Mouse (Mus musculus): ENCODE measurements around the gene B4galnt2. TPM values are rescaled to one million over a fixed set of nuclear protein-coding genes. Genes with fewer than 3 reads are reported as not detected.
"Not testable (repeated sequence)": the region's sequence is repeated elsewhere in the genome, so short reads cannot be mapped to it uniquely, and the experiment has no call there.

The B4galnt2 gene
- under 1 TPM in 2 of 3 experiments, not detected in 1; 0.35 to 0.38 TPM for polyA plus RNA-seq (2017; shearing (Covaris generic))

DNA sequence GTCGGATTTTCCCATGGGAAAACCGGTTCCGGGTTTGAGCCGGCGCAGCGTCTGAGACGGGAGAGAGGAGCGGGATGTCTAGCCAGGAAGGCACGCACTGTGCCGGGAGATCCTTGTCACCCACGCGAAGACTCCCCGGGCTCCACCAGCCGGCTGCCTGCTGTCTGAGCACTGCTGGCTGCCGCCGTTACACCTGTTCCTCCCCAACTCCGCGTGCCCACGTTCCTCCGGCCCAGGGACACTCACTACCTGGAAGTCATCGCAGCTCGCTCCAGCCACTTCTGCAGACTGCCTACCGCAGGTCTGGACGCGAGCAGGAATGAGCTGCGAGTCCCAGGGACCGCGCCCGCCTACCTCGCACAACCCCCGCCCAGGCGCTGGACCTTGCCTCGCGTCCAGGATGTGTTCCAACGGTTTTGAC is at the start of gene B4galnt2:
TSS of gene B4galnt2 (minus strand) at position 321 of the 421 bp plus-strand sequence.
- ATAC-seq: no peak

GRCm38 (mm10) chr11:95963304-95963703 is 48.6 kb upstream of the B4galnt2 start:
- ATAC-seq: no peak

GRCm38 (mm10) chr11:95959152-95959551 is 44.5 kb upstream of the B4galnt2 start:
- ATAC-seq: no peak

DNA sequence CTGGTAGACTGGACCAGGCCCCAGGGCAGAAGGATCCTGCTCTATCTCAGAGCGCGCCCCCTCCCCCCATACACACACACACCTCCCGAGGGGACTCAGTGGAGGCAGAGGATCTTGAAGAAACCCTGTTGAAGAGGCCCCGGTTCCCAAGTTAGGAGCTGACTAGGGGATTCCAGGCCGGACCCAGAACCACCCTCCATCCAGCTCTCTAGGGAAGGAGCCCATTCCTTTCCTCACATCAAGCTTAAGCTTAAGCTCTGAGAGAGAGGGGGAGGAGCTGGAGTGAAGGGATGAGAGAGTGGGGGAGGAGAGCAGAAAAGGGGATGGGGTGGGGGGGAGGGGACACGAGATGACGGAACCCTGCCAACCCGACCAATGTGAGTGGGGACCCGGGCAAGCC is 43.6 kb upstream of the B4galnt2 start:
- ATAC-seq: no peak

DNA sequence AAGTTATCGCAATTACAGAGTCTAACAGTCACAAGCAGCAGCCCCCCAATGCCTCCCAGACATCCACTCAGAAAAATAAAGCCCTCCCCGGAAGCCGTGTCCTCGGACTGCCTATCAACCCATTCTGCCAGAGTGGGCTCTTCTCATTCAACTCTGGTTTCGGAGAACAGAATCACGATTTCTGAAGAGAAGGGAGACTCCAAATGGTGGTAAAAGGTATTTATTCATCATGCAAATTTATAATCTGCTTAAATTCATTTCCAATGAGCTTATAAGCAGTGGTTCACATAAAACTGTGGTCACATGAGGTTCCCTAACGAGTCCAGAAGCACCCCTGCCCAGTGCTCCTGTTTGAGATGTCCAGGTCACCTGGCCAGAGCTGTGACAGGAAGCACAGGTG is 42.7 kb upstream of the B4galnt2 start:
- ATAC-seq: no peak

DNA sequence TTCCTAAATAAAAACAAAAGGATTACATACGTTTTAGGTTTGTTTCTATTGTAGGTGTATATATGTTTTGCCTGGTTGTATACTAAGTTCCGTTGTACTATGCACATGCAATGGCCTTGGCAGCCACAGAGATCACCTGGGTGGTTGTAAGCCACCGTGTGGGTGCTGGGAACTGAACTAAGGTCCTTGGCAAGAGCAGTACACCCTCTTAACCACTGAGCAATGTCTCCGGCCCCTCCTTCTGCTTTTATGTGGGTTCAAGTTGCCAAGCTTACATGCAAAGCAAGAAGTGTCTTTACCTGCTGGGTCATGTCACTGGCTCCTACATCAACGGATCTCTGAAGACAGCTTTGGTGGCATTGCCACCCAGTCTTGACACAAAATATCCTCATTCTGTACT is 38.6 kb upstream of the B4galnt2 start:
- ATAC-seq: no peak

- ATAC-seq: no peak
These were observed 31.3 kb upstream of the B4galnt2 start for GRCm38 (mm10) chr11:95945838-95946472.

- ATAC-seq: no peak
These were observed 25.3 kb upstream of the B4galnt2 start for GRCm38 (mm10) chr11:95939828-95940507.

GRCm38 (mm10) chr11:95936409-95936808 is 21.7 kb upstream of the B4galnt2 start:
- no peak for ATAC-seq

- ATAC-seq: not testable (repeated sequence)
These were observed 17.5 kb upstream of the B4galnt2 start for GRCm38 (mm10) chr11:95932168-95932567.

- ATAC-seq: no peak
These were observed 11.7 kb upstream of the B4galnt2 start for GRCm38 (mm10) chr11:95926398-95926797.

GRCm38 (mm10) chr11:95925976-95926375 is 11.3 kb upstream of the B4galnt2 start:
- no peak for ATAC-seq

GRCm38 (mm10) chr11:95924215-95924614 is 9.5 kb upstream of the B4galnt2 start:
- no peak for ATAC-seq

GRCm38 (mm10) chr11:95923477-95923876 is 8.8 kb upstream of the B4galnt2 start:
- ATAC-seq: not testable (repeated sequence)

DNA sequence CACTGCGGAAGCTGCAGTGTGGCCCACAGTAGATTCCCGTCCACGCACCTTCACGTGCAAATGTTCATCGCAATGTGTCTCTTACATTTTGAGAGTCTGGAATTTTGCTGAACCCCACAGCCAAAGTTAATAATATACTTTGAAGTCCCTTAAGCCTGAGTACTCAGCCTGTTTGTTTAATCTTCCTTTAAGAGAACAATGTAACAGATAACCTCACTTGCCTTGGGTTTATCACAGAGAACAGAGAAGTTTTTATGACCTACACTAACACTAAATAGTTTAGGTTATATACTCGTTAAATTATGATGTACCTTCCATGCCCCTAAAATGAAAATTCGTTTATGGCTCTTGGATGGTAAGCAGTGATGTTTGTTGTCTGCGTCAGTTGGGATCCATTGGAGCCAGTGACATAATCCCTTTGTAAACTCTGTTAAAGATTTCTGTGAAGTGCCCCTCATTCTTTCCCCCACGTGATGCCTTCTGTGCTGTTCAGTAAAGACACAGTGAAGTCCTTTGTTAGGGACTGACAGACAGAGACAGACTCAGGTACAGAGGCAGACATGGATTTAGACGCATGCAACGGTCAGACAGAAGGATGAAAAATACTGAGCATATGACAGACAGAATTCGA is 7.4 kb upstream of the B4galnt2 start:
- ATAC-seq: no peak

- ATAC-seq: no peak
These were observed 1.7 kb upstream of the B4galnt2 start for GRCm38 (mm10) chr11:95916426-95916825.

GRCm38 (mm10) chr11:95915006-95915710 is 467 bp upstream of the B4galnt2 start:
- no peak for ATAC-seq

GRCm38 (mm10) chr11:95913959-95914566 is 628 bp downstream of the B4galnt2 start:
- ATAC-seq: no peak

DNA sequence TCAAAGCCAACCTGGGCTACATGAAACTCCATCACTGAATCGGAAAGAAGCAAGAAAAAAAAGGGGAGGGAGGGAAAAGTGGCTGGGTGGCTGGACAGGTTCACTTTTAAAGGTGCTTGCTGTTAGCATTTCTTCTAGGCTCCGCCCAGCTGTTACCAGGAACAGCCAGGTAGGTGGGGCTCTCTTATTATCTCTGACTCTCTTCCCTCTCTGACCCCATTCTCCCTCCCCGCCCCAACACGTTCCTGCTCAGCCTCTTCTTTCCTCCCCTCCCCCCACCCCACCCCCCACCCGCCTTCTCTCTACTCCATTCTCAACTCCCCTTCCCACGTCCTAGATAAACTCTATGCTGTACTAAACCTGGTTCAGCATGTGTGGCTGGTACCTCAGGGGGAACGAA is 3.1 kb downstream of the B4galnt2 start:
- ATAC-seq: no peak

- ATAC-seq: no peak
These were observed 6.7 kb downstream of the B4galnt2 start for GRCm38 (mm10) chr11:95907805-95908524.

- no peak for ATAC-seq
These were observed 10.4 kb downstream of the B4galnt2 start for GRCm38 (mm10) chr11:95904290-95904689.

Data from inflammation-experienced regulatory T-cells, adult 6 months (primary cell).